Mouse (Mus musculus) thymus, adult 2 months (tissue): ENCODE data around the gene Adcy2.

ENCODE experiments used
- CTCF ChIP-seq: fragments of 200-500 bp; IDR thresholded peaks from 2 replicates; pipeline ENCODE4 v1.5.1; 2012; ENCODE audit warnings: mild to moderate bottlenecking, control low read depth, low read length, moderate library complexity, borderline replicate concordance; ENCODE audit not compliant: control insufficient read depth, poor library complexity, insufficient read depth; ENCODE audit errors: extremely low read depth
- POLR2A ChIP-seq: fragments of 200-500 bp; IDR thresholded peaks from 2 replicates; pipeline ENCODE4 v1.6.1; 2012; ENCODE audit warnings: mild to moderate bottlenecking, low read length, control low read depth, moderate library complexity; ENCODE audit not compliant: control insufficient read depth, poor library complexity, insufficient read depth; ENCODE audit errors: extremely low read depth

DNA sequence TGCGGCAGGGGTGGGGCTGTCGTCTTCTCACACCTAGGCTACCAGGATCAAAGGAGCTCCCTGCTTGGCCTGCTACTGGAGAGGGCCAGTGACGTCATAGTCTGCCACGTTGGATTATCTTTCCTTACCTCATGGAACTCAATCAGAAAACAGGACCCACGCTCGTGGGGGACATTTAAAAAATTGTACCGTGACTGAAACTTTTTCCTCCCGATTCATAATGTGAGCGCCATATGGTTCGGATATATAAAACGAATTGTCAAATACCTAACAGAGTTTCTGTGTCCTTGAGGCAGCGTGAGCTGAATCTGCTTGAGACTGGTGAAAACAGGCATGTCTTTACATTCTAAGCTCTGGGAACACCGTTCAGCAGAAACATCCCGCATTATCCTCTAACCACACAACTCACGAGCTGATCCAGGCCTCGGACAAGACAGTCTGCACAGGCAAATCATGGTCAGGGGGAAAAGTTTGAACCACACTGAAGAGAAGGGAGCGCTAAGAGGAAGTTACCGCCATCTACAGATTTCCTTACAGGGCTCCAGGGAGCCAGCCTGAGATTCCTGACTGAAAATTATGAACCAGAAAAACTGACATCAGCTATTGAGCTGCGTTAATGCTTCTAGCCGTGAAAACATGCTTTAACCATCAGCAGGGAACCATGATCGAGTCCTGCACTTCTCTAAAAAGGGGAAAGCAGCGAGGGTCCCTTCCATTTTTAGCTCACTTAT is 1.4 kb downstream of the Adcy2 start:
- no peak for TF ChIP-seq POLR2A
- TF ChIP-seq CTCF: no peak
